ENCODE assay signal across 8 mouse cellular contexts in the genomic region with DNA sequence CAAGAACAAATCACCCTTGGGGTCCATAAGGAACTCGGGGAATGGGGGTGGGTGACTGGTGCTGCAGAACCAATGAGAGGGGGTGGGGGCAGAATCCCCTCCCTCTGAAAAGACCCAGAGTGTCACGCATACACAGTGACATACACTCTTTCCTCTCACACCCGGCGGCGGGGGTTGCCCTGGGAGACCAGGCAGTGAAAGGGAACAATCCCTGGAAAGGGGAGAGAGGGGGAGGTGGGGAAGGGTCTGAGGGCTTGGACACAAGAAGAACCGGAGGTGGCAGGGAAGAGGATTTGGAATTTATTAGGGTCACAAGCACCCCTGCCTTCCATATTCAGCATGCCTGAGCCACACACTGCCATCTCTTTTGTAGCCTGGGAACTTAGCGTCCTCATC. TPM values are rescaled to one million over a fixed set of nuclear protein-coding genes. Genes with fewer than 3 reads are reported as not detected.
DNase-seq lines count a peak whose midpoint lies in the region; ATAC-seq and TF ChIP-seq lines count a peak whose summit lies in the region.

No protein-coding gene starts in this region.

- TF ChIP-seq CTCF in hindbrain, postnatal 0 days (IDR thresholded peaks at IDR 0.05; ENCODE audit: low read depth), result no peak

- H3K9me3 ChIP-seq in lung, embryonic 15.5 days, result no peaks in the 10 kb centered on the region
- no peaks in the 10 kb centered on the region for H3K9me3 ChIP-seq in hindbrain, postnatal 0 days (ENCODE audit: low read length)

- ATAC-seq in lung, embryonic 15.5 days (ENCODE audit: borderline replicate concordance, extremely low read depth, low FRiP score, low TSS enrichment), result no peak
- peak; percentile 21 for ATAC-seq in hindbrain, postnatal 0 days
- ATAC-seq in CD4-positive, CD25-positive, alpha-beta regulatory T cell, adult 4 months, result no peak

- H3K4me3 ChIP-seq in lung, embryonic 15.5 days, result peak overlapping the region; percentile 88
- H3K4me3 ChIP-seq in hindbrain, postnatal 0 days (ENCODE audit: low read length), result peak overlapping the region; percentile 87

- no peaks in the 10 kb centered on the region for H3K27me3 ChIP-seq in lung, embryonic 15.5 days
- H3K27me3 ChIP-seq in hindbrain, postnatal 0 days (ENCODE audit: insufficient read depth, low read length), result no peaks in the 10 kb centered on the region

- 21% methylated on average over 7 of the region's 7 CpGs for WGBS in lung, embryonic 15.5 days
- 7% methylated on average over 6 of the region's 7 CpGs for WGBS in hindbrain, postnatal 0 days

- H3K36me3 ChIP-seq in lung, embryonic 15.5 days, result peaks cover 45% of the 10 kb centered on the region
- peaks cover 18% of the 10 kb centered on the region for H3K36me3 ChIP-seq in hindbrain, postnatal 0 days (ENCODE audit: insufficient read depth, low read length)

- DNase-seq in adrenal gland, postnatal 25 days, result peak; percentile 6
- no peak for DNase-seq in adrenal gland, postnatal 14 days
- DNase-seq in lung, postnatal 10 days, result no peak
- peak; percentile 77 for DNase-seq in hindbrain, postnatal 0 days (ENCODE audit: low spot score)
- DNase-seq in neural tube, embryonic 10.5 days (ENCODE audit: extremely low spot score, low spot score), result peak; percentile 90
- no peak for DNase-seq in spleen, postnatal 36 days (ENCODE audit: low spot score in 2 of 2)

- H3K4me1 ChIP-seq in lung, embryonic 15.5 days, result peaks cover 63% of the 10 kb centered on the region
- H3K4me1 ChIP-seq in hindbrain, postnatal 0 days (ENCODE audit: insufficient read depth, low read length), result peaks cover 37% of the 10 kb centered on the region

- H3K9ac ChIP-seq in lung, embryonic 15.5 days, result peak overlapping the region; percentile 93
- peak overlapping the region; percentile 92 for H3K9ac ChIP-seq in hindbrain, postnatal 0 days (replicated peaks; ENCODE audit: low read length)

- H3K27ac ChIP-seq in lung, embryonic 15.5 days, result no peak overlapping the region
- H3K27ac ChIP-seq in hindbrain, postnatal 0 days, result peak overlapping the region; percentile 97

- H3K4me2 ChIP-seq in lung, embryonic 15.5 days, result peak overlapping the region; percentile 94
- H3K4me2 ChIP-seq in hindbrain, postnatal 0 days (ENCODE audit: low read depth, low read length), result peak overlapping the region; percentile 98

RNA-seq across cellular contexts. Expression of gene Ring1, which starts 1.3 kb away (rescaled TPM):
- total RNA-seq in adrenal gland, postnatal 25 days (2021), result 50.8 and 66.2 TPM in 2 replicates
- 36.6 and 42.5 TPM in 2 replicates for total RNA-seq in adrenal gland, postnatal 14 days (2021)
- 20.9 and 23.2 TPM in 2 replicates for polyA plus RNA-seq in lung, embryonic 15.5 days (2015; fragmentation: Nextera tagmentation; extraction: Ambion mirVana)
- 19.1 and 22.1 TPM in 2 replicates for total RNA-seq in hindbrain, postnatal 0 days (2014; rRNA removed)
- 19.2 and 20.0 TPM in 2 replicates for polyA plus RNA-seq in hindbrain, postnatal 0 days (2015; fragmentation: Nextera tagmentation; extraction: Ambion mirVana)
- polyA plus RNA-seq in CD4-positive, CD25-positive, alpha-beta regulatory T cell, adult 4 months (2017; shearing (Covaris generic)), result 1 to 10 TPM; 2.2 to 2.3 TPM

RNA-seq across cellular contexts. Expression of gene H2-Ke6, which starts 2.1 kb away (rescaled TPM):
- total RNA-seq in adrenal gland, postnatal 25 days (2021), result 239 TPM in 2 replicates
- total RNA-seq in adrenal gland, postnatal 14 days (2021), result 207 and 212 TPM in 2 replicates
- 46.1 and 49.1 TPM in 2 replicates for polyA plus RNA-seq in lung, embryonic 15.5 days (2015; fragmentation: Nextera tagmentation; extraction: Ambion mirVana)
- 78.3 and 87.4 TPM in 2 replicates for total RNA-seq in hindbrain, postnatal 0 days (2014; rRNA removed)
- polyA plus RNA-seq in hindbrain, postnatal 0 days (2015; fragmentation: Nextera tagmentation; extraction: Ambion mirVana), result 74.9 and 78.9 TPM in 2 replicates
- polyA plus RNA-seq in CD4-positive, CD25-positive, alpha-beta regulatory T cell, adult 4 months (2017; shearing (Covaris generic)), result 10 to 100 TPM; 20.9 to 21.4 TPM

RNA-seq across cellular contexts. Expression of gene Slc39a7, which starts 5.7 kb away (rescaled TPM):
- 149 and 162 TPM in 2 replicates for total RNA-seq in adrenal gland, postnatal 25 days (2021)
- total RNA-seq in adrenal gland, postnatal 14 days (2021), result 127 and 161 TPM in 2 replicates
- polyA plus RNA-seq in lung, embryonic 15.5 days (2015; fragmentation: Nextera tagmentation; extraction: Ambion mirVana), result 192 and 205 TPM in 2 replicates
- 188 and 250 TPM in 2 replicates for total RNA-seq in hindbrain, postnatal 0 days (2014; rRNA removed)
- polyA plus RNA-seq in hindbrain, postnatal 0 days (2015; fragmentation: Nextera tagmentation; extraction: Ambion mirVana), result 148 and 150 TPM in 2 replicates
- 10 to 100 TPM; 53.0 to 92.6 TPM for polyA plus RNA-seq in CD4-positive, CD25-positive, alpha-beta regulatory T cell, adult 4 months (2017; shearing (Covaris generic))

RNA-seq across cellular contexts. Expression of gene Rxrb, which starts 5.9 kb away (rescaled TPM):
- 66.8 and 71.0 TPM in 2 replicates for total RNA-seq in adrenal gland, postnatal 25 days (2021)
- total RNA-seq in adrenal gland, postnatal 14 days (2021), result 54.5 and 66.6 TPM in 2 replicates
- 47.5 and 56.0 TPM in 2 replicates for polyA plus RNA-seq in lung, embryonic 15.5 days (2015; fragmentation: Nextera tagmentation; extraction: Ambion mirVana)
- total RNA-seq in hindbrain, postnatal 0 days (2014; rRNA removed), result 51.5 and 64.8 TPM in 2 replicates
- 48.7 and 49.2 TPM in 2 replicates for polyA plus RNA-seq in hindbrain, postnatal 0 days (2015; fragmentation: Nextera tagmentation; extraction: Ambion mirVana)
- 10 to 100 TPM; 11.2 to 12.5 TPM for polyA plus RNA-seq in CD4-positive, CD25-positive, alpha-beta regulatory T cell, adult 4 months (2017; shearing (Covaris generic))

RNA-seq across cellular contexts. Expression of gene Col11a2, which starts 13.5 kb away (rescaled TPM):
- total RNA-seq in adrenal gland, postnatal 25 days (2021), result 0.91 and 3.0 TPM in 2 replicates
- total RNA-seq in adrenal gland, postnatal 14 days (2021), result 1.1 and 2.6 TPM in 2 replicates
- 4.1 and 5.0 TPM in 2 replicates for polyA plus RNA-seq in lung, embryonic 15.5 days (2015; fragmentation: Nextera tagmentation; extraction: Ambion mirVana)
- total RNA-seq in hindbrain, postnatal 0 days (2014; rRNA removed), result 12.1 and 16.7 TPM in 2 replicates
- polyA plus RNA-seq in hindbrain, postnatal 0 days (2015; fragmentation: Nextera tagmentation; extraction: Ambion mirVana), result 5.4 TPM in 2 replicates
- under 1 TPM; 0.15 to 0.42 TPM for polyA plus RNA-seq in CD4-positive, CD25-positive, alpha-beta regulatory T cell, adult 4 months (2017; shearing (Covaris generic))

Comparison
In these comparisons a context has a peak if more than half of its experiments do, and no peak if none do; other contexts are left out.
1. DNase-seq: peak in adrenal gland, postnatal 25 days (single experiment), hindbrain, postnatal 0 days (single experiment) and neural tube, embryonic 10.5 days (single experiment); none in adrenal gland, postnatal 14 days (single experiment), lung, postnatal 10 days (single experiment) and spleen, postnatal 36 days (0 of 2).